Mouse (Mus musculus) limb, embryonic 14.5 days (tissue): ENCODE results near the gene Agtr1a. TPM values are rescaled to one million over a fixed set of nuclear protein-coding genes. Genes with fewer than 3 reads are reported as not detected.
A peak's percentile ranks its signal among the peaks of the same experiment; 100 is the strongest.

Experiments used
- ATAC-seq: fragments of 200-750 bp; cut with Nextera tagmentation; 2 replicates; pipeline ENCODE4 v1.8.0; 2017; ENCODE audit warnings: low read depth, moderate number of reproducible peaks, moderate TSS enrichment; ENCODE audit not compliant: low FRiP score
- DNase-seq: peaks from one replicate; pipeline ENCODE4 v3.0.0-alpha.2; 2015; ENCODE audit warnings: low spot score
- H3K27ac ChIP-seq: fragments of 300-500 bp; sonication (generic); replicated peaks from 2 replicates; pipeline ENCODE4 v1.5.1; 2014; ENCODE audit warnings: low read depth, mild to moderate bottlenecking, low read length, moderate library complexity, mixed read lengths
- H3K27me3 ChIP-seq: fragments of 300-500 bp; sonication (generic); 2 replicates; pipeline ENCODE4 v1.6.1; 2014; ENCODE audit warnings: low read length, mixed read lengths; ENCODE audit not compliant: control insufficient read depth, insufficient read depth
- H3K36me3 ChIP-seq: fragments of 300-500 bp; sonication (generic); 2 replicates; pipeline ENCODE4 v1.6.1; 2014; ENCODE audit warnings: mild to moderate bottlenecking, low read length, moderate library complexity, mixed read lengths; ENCODE audit not compliant: control insufficient read depth, insufficient read depth
- H3K4me1 ChIP-seq: fragments of 300-500 bp; sonication (generic); 2 replicates; pipeline ENCODE4 v1.6.1; 2014; ENCODE audit warnings: antibody characterized with exemption, low read length, mixed read lengths; ENCODE audit not compliant: control insufficient read depth, insufficient read depth
- H3K4me2 ChIP-seq: fragments of 300-500 bp; sonication (generic); replicated peaks from 2 replicates; pipeline ENCODE4 v1.6.1; 2014; ENCODE audit warnings: low read depth, mild to moderate bottlenecking, low read length, moderate library complexity; ENCODE audit not compliant: severe bottlenecking
- H3K4me3 ChIP-seq: fragments of 300-500 bp; sonication (generic); replicated peaks from 2 replicates; pipeline ENCODE4 v1.5.1; 2014; ENCODE audit warnings: low read length
- H3K9ac ChIP-seq: fragments of 300-500 bp; sonication (generic); 2 replicates; pipeline ENCODE4 v1.6.1; 2014; ENCODE audit warnings: mild to moderate bottlenecking, low read depth, low read length, moderate library complexity; ENCODE audit not compliant: severe bottlenecking
- H3K9me3 ChIP-seq: fragments of 300-500 bp; sonication (generic); 2 replicates; pipeline ENCODE4 v1.6.1; 2016; ENCODE audit warnings: low read length; ENCODE audit not compliant: control insufficient read depth
- POLR2A ChIP-seq: fragments of 200-500 bp; IDR thresholded peaks from 2 replicates; pipeline ENCODE4 v1.8.0; 2012; ENCODE audit warnings: inconsistent platforms, mild to moderate bottlenecking, moderate library complexity, borderline replicate concordance; ENCODE audit not compliant: insufficient read depth, insufficient read length; ENCODE audit errors: extremely low read depth
- WGBS: fragments of 180-500 bp; shearing (Covaris S2); extraction: QIAGEN DNeasy Blood & Tissue Kit; methylation state at CpG from one replicate; pipeline ENCODE4 v1.1.7; 2014; 5-methylcytosine and 5-hydroxymethylcytosine counted together
- polyA plus RNA-seq, 2 experiments: library from polyadenylated mRNA; depleted of rRNA in 1 of 2; stranded (reverse) in 1 of 2; unstranded in 1 of 2; fragments of >200 nt; fragmentation: Nextera tagmentation in 1 of 2; extraction: Ambion mirVana in 1 of 2; gene quantifications; 2 replicates each; pipeline versions ENCODE4 v1.2.1 to v1.2.3; 2012 to 2014

Agtr1a gene
- polyA plus RNA-seq, 2 experiments: 9.2 to 18.9 TPM

GRCm38 (mm10) chr13:30341987-30342898 is 6.0 kb downstream of the Agtr1a start:
- no peak overlapping the region for H3K4me3 ChIP-seq
- no peaks in the 10 kb centered on the region for H3K9me3 ChIP-seq
- H3K27ac ChIP-seq: no peak overlapping the region
- DNase-seq (peak; percentile 19), ATAC-seq (no peak)
- no peaks in the 10 kb centered on the region for H3K27me3 ChIP-seq
- WGBS: 71% methylated on average over 19 of the region's 19 CpGs
- no peak overlapping the region for H3K9ac ChIP-seq
- no peaks in the 10 kb centered on the region for H3K36me3 ChIP-seq
- no peaks in the 10 kb centered on the region; the same call in 1 of the 2 replicates for H3K4me1 ChIP-seq
- H3K4me2 ChIP-seq: no peak overlapping the region
- TF ChIP-seq POLR2A: no peak

DNA sequence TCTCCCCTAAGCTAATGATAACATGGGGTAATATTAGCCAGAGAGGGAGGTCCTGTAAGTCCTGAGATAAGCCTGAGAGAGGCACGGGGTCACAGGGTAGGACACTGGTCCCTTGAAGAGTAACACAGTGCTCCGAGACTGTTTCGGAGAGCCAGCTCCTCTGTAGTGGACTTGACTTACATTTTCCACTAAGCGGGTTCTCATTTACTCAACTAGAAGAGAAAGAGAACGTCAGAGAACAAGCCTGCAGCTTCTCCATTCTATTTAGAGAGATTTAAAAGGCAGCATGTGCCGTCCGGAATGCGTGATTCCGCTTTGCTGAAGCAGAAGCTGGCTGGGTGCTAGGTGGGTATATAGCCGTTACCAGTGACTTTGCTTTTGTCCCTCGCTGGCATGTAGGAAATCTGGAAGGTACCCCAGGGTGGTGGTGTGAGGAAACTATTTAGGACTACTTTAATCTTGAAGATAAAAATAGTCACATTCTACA is 9.2 kb downstream of the Agtr1a start:
- ATAC-seq: no peak
- no peak overlapping the region for H3K4me2 ChIP-seq
- no peaks in the 10 kb centered on the region for H3K9me3 ChIP-seq
- no peak overlapping the region for H3K9ac ChIP-seq
- H3K36me3 ChIP-seq: no peaks in the 10 kb centered on the region
- 89% methylated on average over 11 of the region's 11 CpGs for WGBS
- no peaks in the 10 kb centered on the region for H3K27me3 ChIP-seq
- no peak for TF ChIP-seq POLR2A
- no peaks in the 10 kb centered on the region; the same call in 1 of the 2 replicates for H3K4me1 ChIP-seq
- no peak overlapping the region for H3K4me3 ChIP-seq
- DNase-seq: no peak
- H3K27ac ChIP-seq: no peak overlapping the region

GRCm38 (mm10) chr13:30346881-30347280 is 10.6 kb downstream of the Agtr1a start:
- TF ChIP-seq POLR2A: no peak

GRCm38 (mm10) chr13:30348306-30348705 is 12.1 kb downstream of the Agtr1a start:
- no peak overlapping the region for H3K4me3 ChIP-seq
- no peak overlapping the region for H3K4me2 ChIP-seq
- H3K4me1 ChIP-seq: no peaks in the 10 kb centered on the region
- DNase-seq: no peak
- H3K27ac ChIP-seq: no peak overlapping the region
- H3K9me3 ChIP-seq: no peaks in the 10 kb centered on the region
- H3K36me3 ChIP-seq: no peaks in the 10 kb centered on the region
- no peaks in the 10 kb centered on the region for H3K27me3 ChIP-seq
- no peak for ATAC-seq
- no peak overlapping the region for H3K9ac ChIP-seq
- no peak for TF ChIP-seq POLR2A

More at GRCm38 (mm10) chr13:30346881-30347280, 10.6 kb downstream of the Agtr1a start:
- no peak overlapping the region for H3K27ac ChIP-seq
- no peak overlapping the region for H3K4me3 ChIP-seq
- H3K27me3 ChIP-seq: no peaks in the 10 kb centered on the region
- ATAC-seq: no peak
- no peak for DNase-seq
- no peak overlapping the region for H3K9ac ChIP-seq
- H3K9me3 ChIP-seq: no peaks in the 10 kb centered on the region
- no peaks in the 10 kb centered on the region; the same call in 1 of the 2 replicates for H3K4me1 ChIP-seq
- no peak overlapping the region for H3K4me2 ChIP-seq
- WGBS: 43% methylated on average over 4 of the region's 4 CpGs
- no peaks in the 10 kb centered on the region for H3K36me3 ChIP-seq

GRCm38 (mm10) chr13:30351966-30352365 is 15.7 kb downstream of the Agtr1a start:
- Histone ChIP-seq H3K27ac (no peak overlapping the region), H3K36me3 (no peaks in the 10 kb centered on the region), H3K4me3 (no peak overlapping the region), H3K9me3 (no peaks in the 10 kb centered on the region), H3K9ac (no peak overlapping the region), H3K4me1 (no peaks in the 10 kb centered on the region), H3K27me3 (no peaks in the 10 kb centered on the region), H3K4me2 (no peak overlapping the region)
- ATAC-seq (no peak), DNase-seq (no peak)
- WGBS: 77% methylated on average over 13 of the region's 13 CpGs
- no peak for TF ChIP-seq POLR2A
